Mouse (Mus musculus) CH12.LX (cell line): ENCODE measurements around the gene Ap2a2. TPM values are rescaled to one million over a fixed set of nuclear protein-coding genes. Genes with fewer than 3 reads are reported as not detected.

ENCODE experiments used
- DNase-seq: peaks from one replicate; pipeline ENCODE4 v3.0.0-alpha.2; 2013; ENCODE audit errors: extremely low read depth
- H3K27ac ChIP-seq: 2 replicates; pipeline ENCODE4 v1.5.1; 2012; ENCODE audit warnings: low read depth, mild to moderate bottlenecking, control low read depth, moderate library complexity; ENCODE audit not compliant: insufficient read depth
- H3K27me3 ChIP-seq: replicated peaks from 2 replicates; pipeline ENCODE3; 2012; ENCODE audit warnings: inconsistent platforms
- H3K36me3 ChIP-seq, 2 experiments: replicated peaks in 1 of 2; 2 replicates each; pipeline versions ENCODE3 to v1.6.1; 2012; ENCODE audit warnings: inconsistent platforms in 1 of 2, low read length in 1 of 2, mild to moderate bottlenecking in 1 of 2, mixed read lengths in 1 of 2, moderate library complexity in 1 of 2; ENCODE audit not compliant: control insufficient read depth in 1 of 2, insufficient read depth in 1 of 2
- H3K4me1 ChIP-seq, 2 experiments: 2 replicates each; pipeline ENCODE4 v1.6.1; 2012; ENCODE audit warnings: inconsistent platforms in 1 of 2, moderate library complexity in 1 of 2; ENCODE audit not compliant: insufficient read depth in 2 of 2, control insufficient read depth in 1 of 2
- H3K4me2 ChIP-seq: 2 replicates; pipeline ENCODE4 v1.6.1; 2012; ENCODE audit warnings: low read depth, mild to moderate bottlenecking, control low read depth; ENCODE audit not compliant: poor library complexity, insufficient read depth, severe bottlenecking
- H3K4me3 ChIP-seq, 3 experiments: fragments of 150-350 bp in 1 of 3; sonication (generic) in 1 of 3; replicated peaks in 1 of 3; 2 replicates each; pipeline versions ENCODE3 to v1.5.1; 2011 to 2012; ENCODE audit warnings: low read depth in 2 of 3, low read length in 2 of 3, mild to moderate bottlenecking in 2 of 3, moderate library complexity in 2 of 3, control low read depth in 1 of 3, improper control_type of control experiment in 1 of 3, inconsistent platforms in 1 of 3, mixed read lengths in 1 of 3; ENCODE audit not compliant: poor library complexity in 1 of 3
- H3K79me2 ChIP-seq: replicated peaks from 2 replicates; pipeline ENCODE4 v1.6.1; 2012; ENCODE audit warnings: mild to moderate bottlenecking, moderate library complexity; ENCODE audit not compliant: control insufficient read depth, poor library complexity, insufficient read depth, severe bottlenecking; ENCODE audit errors: extremely low read depth
- H3K9ac ChIP-seq: 2 replicates; pipeline ENCODE4 v1.6.1; 2012; ENCODE audit warnings: low read depth, mild to moderate bottlenecking, control low read depth, moderate library complexity; ENCODE audit not compliant: insufficient read depth
- H3K9me3 ChIP-seq: replicated peaks from 2 replicates; pipeline ENCODE3; 2012; ENCODE audit warnings: low read length, inconsistent platforms, mixed read lengths
- BHLHE40 ChIP-seq: IDR thresholded peaks from 2 replicates; pipeline ENCODE4 v1.6.1; 2011; ENCODE audit warnings: mild to moderate bottlenecking, low read depth, low read length, improper control_type of control experiment
- CHD1 ChIP-seq: IDR thresholded peaks from 2 replicates; pipeline ENCODE4 v1.6.1; 2012; ENCODE audit warnings: low read depth, low read length, improper control_type of control experiment, inconsistent platforms
- CHD2 ChIP-seq: IDR thresholded peaks from 2 replicates; pipeline ENCODE4 v1.6.1; 2011; ENCODE audit warnings: low read length, improper control_type of control experiment
- CTCF ChIP-seq, 2 experiments: IDR thresholded peaks in 1 of 2; conservative IDR thresholded peaks in 1 of 2; 2 replicates each; pipeline ENCODE4 v1.5.1; 2011 to 2012; ENCODE audit warnings: low read depth in 2 of 2, low read length in 2 of 2, improper control_type of control experiment in 1 of 2, inconsistent platforms in 1 of 2, mild to moderate bottlenecking in 1 of 2, moderate library complexity in 1 of 2
- E2F4 ChIP-seq: IDR thresholded peaks from 2 replicates; pipeline ENCODE4 v1.6.1; 2011; ENCODE audit warnings: low read depth, low read length, improper control_type of control experiment; ENCODE audit not compliant: insufficient replicate concordance
- ELF1 ChIP-seq: IDR thresholded peaks from 2 replicates; pipeline ENCODE4 v1.6.1; 2014; ENCODE audit warnings: low read depth, mild to moderate bottlenecking, inconsistent platforms, low read length, improper control_type of control experiment
- EP300 ChIP-seq: IDR thresholded peaks from 2 replicates; pipeline ENCODE4 v1.6.1; 2011; ENCODE audit warnings: low read length, improper control_type of control experiment
- ETS1 ChIP-seq: conservative IDR thresholded peaks from 2 replicates; pipeline ENCODE4 v1.6.1; 2012; ENCODE audit warnings: low read depth, mild to moderate bottlenecking, inconsistent platforms, low read length, improper control_type of control experiment, moderate library complexity
- GABPA ChIP-seq: IDR thresholded peaks from 2 replicates; pipeline ENCODE4 v1.6.1; 2012; ENCODE audit warnings: low read depth, low read length, improper control_type of control experiment, inconsistent platforms; ENCODE audit not compliant: insufficient replicate concordance
- HCFC1 ChIP-seq: IDR thresholded peaks from 2 replicates; pipeline ENCODE4 v1.6.1; 2012; ENCODE audit warnings: low read depth, mild to moderate bottlenecking, inconsistent platforms, low read length, improper control_type of control experiment
- KAT2A ChIP-seq: IDR thresholded peaks from 2 replicates; pipeline ENCODE4 v1.6.1; 2012; ENCODE audit warnings: low read length, improper control_type of control experiment, inconsistent platforms; ENCODE audit not compliant: insufficient replicate concordance
- MAFK ChIP-seq: IDR thresholded peaks from 2 replicates; pipeline ENCODE4 v1.6.1; 2011; ENCODE audit warnings: low read length, improper control_type of control experiment; ENCODE audit not compliant: insufficient replicate concordance
- MAX ChIP-seq: IDR thresholded peaks from 2 replicates; pipeline ENCODE4 v1.6.1; 2011; ENCODE audit warnings: low read length, improper control_type of control experiment
- MEF2A ChIP-seq: IDR thresholded peaks from 2 replicates; pipeline ENCODE4 v1.6.1; 2014; ENCODE audit warnings: low read depth, mild to moderate bottlenecking, inconsistent platforms, low read length, improper control_type of control experiment, borderline replicate concordance
- MXI1 ChIP-seq: IDR thresholded peaks from 2 replicates; pipeline ENCODE4 v1.6.1; 2011; ENCODE audit warnings: mild to moderate bottlenecking, low read depth, low read length, improper control_type of control experiment
- MYC ChIP-seq: IDR thresholded peaks from 2 replicates; pipeline ENCODE4 v1.6.1; 2011; ENCODE audit warnings: low read depth, mild to moderate bottlenecking, improper control_type of control experiment, low read length
- NELFE ChIP-seq: IDR thresholded peaks from 2 replicates; pipeline ENCODE4 v1.6.1; 2011; ENCODE audit warnings: low read depth, low read length, improper control_type of control experiment
- NRF1 ChIP-seq: IDR thresholded peaks from 2 replicates; pipeline ENCODE4 v1.6.1; 2014; ENCODE audit warnings: low read depth, mild to moderate bottlenecking, inconsistent platforms, low read length, improper control_type of control experiment, moderate library complexity
- POLR2A ChIP-seq: IDR thresholded peaks from 2 replicates; pipeline ENCODE4 v1.6.1; 2011; ENCODE audit warnings: low read depth, mild to moderate bottlenecking, improper control_type of control experiment, low read length
- POLR2AphosphoS2 ChIP-seq: IDR thresholded peaks from 2 replicates; pipeline ENCODE4 v1.6.1; 2011; ENCODE audit warnings: low read depth, low read length, improper control_type of control experiment
- RAD21 ChIP-seq: IDR thresholded peaks from 2 replicates; pipeline ENCODE4 v1.6.1; 2011; ENCODE audit warnings: low read depth, mild to moderate bottlenecking, low read length, improper control_type of control experiment, moderate library complexity
- RCOR1 ChIP-seq: conservative IDR thresholded peaks from 2 replicates; pipeline ENCODE4 v1.6.1; 2012; ENCODE audit warnings: low read depth, mild to moderate bottlenecking, inconsistent platforms, low read length, improper control_type of control experiment
- SIN3A ChIP-seq: IDR thresholded peaks from 2 replicates; pipeline ENCODE4 v1.6.1; 2012; ENCODE audit warnings: low read length, improper control_type of control experiment, inconsistent platforms
- SMC3 ChIP-seq: IDR thresholded peaks from 2 replicates; pipeline ENCODE4 v1.6.1; 2011; ENCODE audit warnings: low read depth, low read length, improper control_type of control experiment
- TBP ChIP-seq: conservative IDR thresholded peaks from 2 replicates; pipeline ENCODE4 v1.6.1; 2011; ENCODE audit warnings: low read depth, low read length, improper control_type of control experiment
- ZC3H11A ChIP-seq: IDR thresholded peaks from 2 replicates; pipeline ENCODE4 v1.6.1; 2012; ENCODE audit warnings: low read depth, mild to moderate bottlenecking, inconsistent platforms, low read length, improper control_type of control experiment
- ZKSCAN1 ChIP-seq: IDR thresholded peaks from 2 replicates; pipeline ENCODE4 v1.6.1; 2012; ENCODE audit warnings: low read depth, inconsistent platforms, low read length, improper control_type of control experiment, borderline replicate concordance
- ZMIZ1 ChIP-seq: IDR thresholded peaks from 2 replicates; pipeline ENCODE4 v1.6.1; 2012; ENCODE audit warnings: low read depth, mild to moderate bottlenecking, inconsistent platforms, low read length, improper control_type of control experiment
- dilution Hi-C: fragments of 300-500 bp; cut with MboI; formaldehyde crosslinking; loops from 2 replicates; pipeline ENCODE4 v1.14.3; 2020; ENCODE audit warnings: low sequenced_read_pairs; ENCODE audit not compliant: extremely low pct_unique_long_range_greater_than_20kb, extremely low pct_ligation_motif_present
- in situ Hi-C: fragments of 300-500 bp; cut with MboI; formaldehyde crosslinking; loops from 3 replicates; pipeline ENCODE4 v1.14.3; 2019; ENCODE audit warnings: low sequenced_read_pairs, low pct_ligation_motif_present, low pct_unique_long_range_greater_than_20kb, mixed read lengths
- polyA plus RNA-seq: library from polyadenylated mRNA; unstranded; fragments of >175 nt; gene quantifications from 2 replicates; pipeline ENCODE4 v1.2.1, GENCODE M21; 2012; ENCODE audit warnings: low read depth; ENCODE audit not compliant: insufficient read length
- total RNA-seq, 2 experiments: library from RNA; depleted of rRNA; stranded (reverse); fragments of 300-350 nt in 1 of 2; fragments of >200 nt in 1 of 2; gene quantifications; 2 replicates each; pipeline ENCODE4 v1.2.3; 2012 to 2014

Gene Ap2a2
- total and polyA plus RNA-seq, 3 experiments: 30.0 to 50.7 (median 43.1) TPM

- TF ChIP-seq BHLHE40: peak; percentile 65
- no peak for TF ChIP-seq NELFE
- TF ChIP-seq SIN3A: no peak; the same call in 1 of the 2 replicates
- no peak for TF ChIP-seq SMC3
- no peak for TF ChIP-seq NRF1
- TF ChIP-seq POLR2AphosphoS2: no peak
- TF ChIP-seq MYC: peak; percentile 90
- no peak for TF ChIP-seq RCOR1
- peak; percentile 69; the same call in 1 of the 2 replicates for TF ChIP-seq MAX
- TF ChIP-seq MXI1: peak; percentile 66
- no peak for TF ChIP-seq ETS1
- H3K27ac ChIP-seq: peak overlapping the region; percentile 5
Measured at GRCm38 (mm10) chr7:141538852-141539555, 23.0 kb upstream of the Ap2a2 start.

GRCm38 (mm10) chr7:141539556-141540311 lies 22.2 kb upstream of the Ap2a2 start, which contains the start of gene Chid1:
TSS of gene Chid1 (minus strand) at chr7:141539857.
- dilution Hi-C loops (no loop called here), in situ Hi-C loops (no loop called here)
- Histone ChIP-seq H3K36me3 (peaks cover 0 to 11% of the 10 kb centered on the region in 2 experiments), H3K4me2 (peak within 1 kb of the TSS; percentile 88), H3K9ac (peak within 1 kb of the TSS; percentile 67), H3K79me2 (peaks cover 12% of the 10 kb centered on the region), H3K27me3 (peaks cover 2% of the 10 kb centered on the region), H3K9me3 (no peaks in the 10 kb centered on the region), H3K4me1 (peaks cover 13 to 38% of the 10 kb centered on the region in 2 experiments; a peak in 3 of 4 replicates), H3K4me3 (peak within 1 kb of the TSS; percentile 87 to 97 (median 90)), H3K27ac (peak within 1 kb of the TSS; percentile 5)
- DNase-seq: peak; percentile 98
- TF ChIP-seq CHD2 (no peak), CHD1 (no peak; the same call in 1 of the 2 replicates), SMC3 (no peak), GABPA (no peak), POLR2AphosphoS2 (peak; percentile 85), SIN3A (peak; percentile 89), TBP (peak; percentile 37; the same call in 1 of the 2 replicates), ZKSCAN1 (no peak), MAFK (no peak), ZC3H11A (no peak), ELF1 (peak; percentile 90), HCFC1 (peak; percentile 78), CTCF (conservative IDR thresholded peaks at IDR 0.05 in 1 of 2, IDR thresholded peaks at IDR 0.05 in 1 of 2; ENCODE audit: low read depth in 2 of 2, low read length in 2 of 2) (no peak), RCOR1 (no peak; the same call in 1 of the 2 replicates), POLR2A (peak; percentile 91), BHLHE40 (peak; percentile 41), KAT2A (0 out of 2 replicates have a peak, but pooled peaks have one; percentile 51), E2F4 (no peak), RAD21 (no peak), ZMIZ1 (no peak; the same call in 1 of the 2 replicates), EP300 (no peak), MEF2A (0 out of 2 replicates have a peak, but pooled peaks have one; percentile 20), NELFE (peak; percentile 87), NRF1 (peak; percentile 84), MXI1 (peak; percentile 78)

More at GRCm38 (mm10) chr7:141538852-141539555, 23.0 kb upstream of the Ap2a2 start:
- Histone ChIP-seq H3K4me3 (peak overlapping the region; percentile 87 to 97 (median 90)), H3K4me1 (peaks cover 13 to 38% of the 10 kb centered on the region in 2 experiments; a peak in 3 of 4 replicates), H3K27me3 (peaks cover 2% of the 10 kb centered on the region), H3K79me2 (peaks cover 12% of the 10 kb centered on the region), H3K9me3 (no peaks in the 10 kb centered on the region), H3K36me3 (peaks cover 0 to 11% of the 10 kb centered on the region in 2 experiments), H3K4me2 (peak overlapping the region; percentile 88), H3K9ac (peak overlapping the region; percentile 67)
- DNase-seq: no peak
- dilution Hi-C loops (no loop called here), in situ Hi-C loops (no loop called here)
